Mouse (Mus musculus) embryonic facial prominence, embryonic 12.5 days (tissue): ENCODE results near the gene L1td1. TPM values are rescaled to one million over a fixed set of nuclear protein-coding genes. Genes with fewer than 3 reads are reported as not detected.

Experiments used
- ATAC-seq: fragments of 200-750 bp; cut with Nextera tagmentation; 2 replicates; pipeline ENCODE4 v1.8.0; 2017; ENCODE audit not compliant: insufficient number of reproducible peaks, insufficient read depth, low FRiP score, low TSS enrichment
- H3K27ac ChIP-seq: fragments of 300-500 bp; sonication (generic); 2 replicates; pipeline ENCODE4 v1.5.1; 2016; ENCODE audit warnings: mild to moderate bottlenecking
- H3K27me3 ChIP-seq: fragments of 300-500 bp; sonication (generic); 2 replicates; pipeline ENCODE4 v1.6.1; 2016; ENCODE audit warnings: mild to moderate bottlenecking, moderate library complexity
- H3K36me3 ChIP-seq: fragments of 300-500 bp; sonication (generic); 2 replicates; pipeline ENCODE4 v1.6.1; 2016; ENCODE audit warnings: mild to moderate bottlenecking
- H3K4me1 ChIP-seq: fragments of 300-500 bp; sonication (generic); 2 replicates; pipeline ENCODE4 v1.6.1; 2016
- H3K4me2 ChIP-seq: fragments of 300-500 bp; sonication (generic); replicated peaks from 2 replicates; pipeline ENCODE4 v1.6.1; 2016; ENCODE audit warnings: mild to moderate bottlenecking, moderate library complexity
- H3K4me3 ChIP-seq: fragments of 300-500 bp; sonication (generic); 2 replicates; pipeline ENCODE4 v1.5.1; 2016; ENCODE audit warnings: mild to moderate bottlenecking
- H3K9ac ChIP-seq: fragments of 300-500 bp; sonication (generic); 2 replicates; pipeline ENCODE4 v1.6.1; 2016; ENCODE audit warnings: mild to moderate bottlenecking, moderate library complexity
- H3K9me3 ChIP-seq: fragments of 300-500 bp; sonication (generic); 2 replicates; pipeline ENCODE4 v1.6.1; 2016; ENCODE audit warnings: mild to moderate bottlenecking, moderate library complexity
- WGBS: fragments of 180-500 bp; shearing (Covaris S2); methylation state at CpG from one replicate; pipeline ENCODE4 v1.1.7; 2016; 5-methylcytosine and 5-hydroxymethylcytosine counted together
- polyA plus RNA-seq: library from polyadenylated mRNA; unstranded; fragments of >200 nt; fragmentation: Nextera tagmentation; extraction: Ambion mirVana; gene quantifications from 2 replicates; pipeline ENCODE4 v1.2.1, GENCODE M21; 2016

Gene L1td1
- polyA plus RNA-seq, 1 experiment from 2014 or later: 0.46 TPM

DNA sequence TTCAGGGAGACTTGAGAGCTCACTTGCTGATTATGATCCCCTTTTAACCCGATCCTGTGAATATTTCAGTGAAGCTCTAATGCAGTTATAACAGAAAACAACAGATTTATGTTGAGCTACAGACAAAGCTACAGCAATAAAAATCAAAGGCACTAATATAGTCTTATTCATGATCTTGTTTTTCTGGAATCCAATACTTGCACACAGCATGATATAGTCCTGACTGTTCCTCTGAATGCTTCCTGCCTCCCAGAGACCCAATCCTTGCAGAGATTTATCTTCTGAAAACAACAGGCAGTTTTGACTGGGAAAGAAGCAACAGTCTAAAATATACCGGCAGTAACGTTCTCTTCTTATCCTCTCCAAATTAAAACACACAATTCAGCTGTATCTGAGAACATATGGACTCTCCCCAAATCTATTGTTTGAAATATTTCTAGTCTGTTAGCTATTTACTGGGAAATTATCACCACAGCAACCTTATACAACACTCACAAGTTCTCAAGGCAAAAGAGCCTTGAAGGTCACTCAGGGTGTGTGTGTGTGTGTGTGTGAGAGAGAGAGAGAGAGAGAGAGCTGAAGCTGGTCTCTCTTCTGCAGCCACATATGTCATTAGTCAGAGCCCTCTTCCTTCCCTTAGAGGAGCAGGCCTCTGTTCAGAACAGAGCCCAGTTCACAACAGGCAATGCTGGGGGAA is 16.8 kb downstream of the L1td1 start:
- ATAC-seq: no peak
- 44% methylated on average over 3 of the region's 3 CpGs for WGBS

DNA sequence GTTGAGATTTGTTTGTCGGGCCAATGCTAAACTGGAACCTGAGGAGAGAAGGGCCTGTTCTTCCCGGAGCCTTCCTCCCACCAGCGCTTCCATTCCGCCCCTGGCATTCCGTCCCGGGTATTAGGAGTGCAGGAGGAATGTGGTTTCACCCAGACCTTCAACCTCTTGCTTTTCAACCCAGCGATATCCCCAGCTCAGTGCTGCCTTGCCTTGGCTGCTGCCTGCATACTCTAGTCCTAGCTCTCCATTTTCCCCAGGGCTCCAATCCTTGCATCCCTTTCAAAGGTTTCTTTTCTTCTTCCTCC is 17.3 kb downstream of the L1td1 start:
- no peaks in the 10 kb centered on the region for H3K36me3 ChIP-seq
- H3K9me3 ChIP-seq: no peaks in the 10 kb centered on the region
- H3K4me1 ChIP-seq: peaks cover 8% of the 10 kb centered on the region
- no peak for ATAC-seq
- H3K4me2 ChIP-seq: no peak overlapping the region
- no peak overlapping the region for H3K4me3 ChIP-seq
- H3K27ac ChIP-seq: no peak overlapping the region
- no peak overlapping the region for H3K9ac ChIP-seq
- 13% methylated on average over 7 of the region's 7 CpGs for WGBS
- H3K27me3 ChIP-seq: no peaks in the 10 kb centered on the region

More for the DNA sequence above, 16.8 kb downstream of the L1td1 start:
- peaks cover 8% of the 10 kb centered on the region for H3K4me1 ChIP-seq
- no peak overlapping the region for H3K4me3 ChIP-seq
- H3K27ac ChIP-seq: 0 out of 2 replicates have a peak overlapping the region, but pooled peaks have one; percentile 63
- H3K9ac ChIP-seq: no peak overlapping the region
- H3K4me2 ChIP-seq: no peak overlapping the region
- no peaks in the 10 kb centered on the region for H3K27me3 ChIP-seq
- no peaks in the 10 kb centered on the region for H3K36me3 ChIP-seq
- no peaks in the 10 kb centered on the region for H3K9me3 ChIP-seq

DNA sequence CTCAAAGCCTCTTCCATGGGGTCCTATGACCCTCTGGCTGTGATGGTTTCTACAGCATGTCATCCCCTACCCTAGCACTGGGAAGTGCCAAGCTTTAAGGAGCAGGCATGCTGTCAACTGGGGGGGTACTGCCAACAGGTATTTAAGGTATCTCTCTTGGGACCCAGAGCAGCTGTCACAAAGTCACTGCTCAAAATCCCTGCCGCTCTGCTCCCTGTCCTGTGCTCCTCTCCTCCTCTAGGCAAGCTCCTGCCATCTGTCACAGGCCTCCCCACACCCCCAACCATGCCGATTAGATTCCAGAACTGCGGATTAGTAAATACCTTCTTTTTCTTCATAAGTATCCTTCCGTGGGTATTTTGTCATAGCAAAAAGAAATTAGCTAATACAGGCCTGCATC is 27.9 kb downstream of the L1td1 start:
- Histone ChIP-seq H3K9ac (no peak overlapping the region), H3K4me3 (no peak overlapping the region), H3K4me2 (no peak overlapping the region), H3K4me1 (peaks cover 13% of the 10 kb centered on the region; the same call in 1 of the 2 replicates), H3K9me3 (no peaks in the 10 kb centered on the region), H3K27me3 (no peaks in the 10 kb centered on the region), H3K27ac (no peak overlapping the region), H3K36me3 (peaks cover 20% of the 10 kb centered on the region; the same call in 1 of the 2 replicates)
- WGBS: 81% methylated on average over 4 of the region's 4 CpGs
- no peak for ATAC-seq

DNA sequence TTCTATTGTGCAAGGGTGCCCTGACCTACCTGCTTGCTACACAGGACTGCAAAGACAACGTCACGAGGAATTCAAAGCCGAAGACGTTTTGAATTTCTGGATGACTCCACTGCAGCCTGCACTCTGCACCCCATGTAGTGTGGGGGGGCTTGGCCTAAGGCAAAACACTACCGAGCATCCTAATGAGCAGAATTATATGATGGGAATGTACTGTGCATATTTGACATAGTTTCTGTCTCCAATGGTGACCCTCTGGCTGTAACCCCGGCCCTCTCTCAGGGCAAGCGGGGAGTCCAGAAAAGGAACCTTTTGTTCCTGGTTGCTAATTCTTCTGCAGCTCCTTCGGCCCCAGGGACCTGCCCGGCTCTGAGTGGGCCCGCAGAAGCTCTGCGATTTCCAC is 29.6 kb downstream of the L1td1 start:
- Histone ChIP-seq H3K9me3 (no peaks in the 10 kb centered on the region), H3K4me2 (no peak overlapping the region), H3K4me1 (peaks cover 13% of the 10 kb centered on the region; the same call in 1 of the 2 replicates), H3K9ac (no peak overlapping the region), H3K4me3 (no peak overlapping the region), H3K27ac (no peak overlapping the region), H3K36me3 (peaks cover 24% of the 10 kb centered on the region), H3K27me3 (no peaks in the 10 kb centered on the region)
- 30% methylated on average over 11 of the region's 11 CpGs for WGBS
- ATAC-seq: no peak

DNA sequence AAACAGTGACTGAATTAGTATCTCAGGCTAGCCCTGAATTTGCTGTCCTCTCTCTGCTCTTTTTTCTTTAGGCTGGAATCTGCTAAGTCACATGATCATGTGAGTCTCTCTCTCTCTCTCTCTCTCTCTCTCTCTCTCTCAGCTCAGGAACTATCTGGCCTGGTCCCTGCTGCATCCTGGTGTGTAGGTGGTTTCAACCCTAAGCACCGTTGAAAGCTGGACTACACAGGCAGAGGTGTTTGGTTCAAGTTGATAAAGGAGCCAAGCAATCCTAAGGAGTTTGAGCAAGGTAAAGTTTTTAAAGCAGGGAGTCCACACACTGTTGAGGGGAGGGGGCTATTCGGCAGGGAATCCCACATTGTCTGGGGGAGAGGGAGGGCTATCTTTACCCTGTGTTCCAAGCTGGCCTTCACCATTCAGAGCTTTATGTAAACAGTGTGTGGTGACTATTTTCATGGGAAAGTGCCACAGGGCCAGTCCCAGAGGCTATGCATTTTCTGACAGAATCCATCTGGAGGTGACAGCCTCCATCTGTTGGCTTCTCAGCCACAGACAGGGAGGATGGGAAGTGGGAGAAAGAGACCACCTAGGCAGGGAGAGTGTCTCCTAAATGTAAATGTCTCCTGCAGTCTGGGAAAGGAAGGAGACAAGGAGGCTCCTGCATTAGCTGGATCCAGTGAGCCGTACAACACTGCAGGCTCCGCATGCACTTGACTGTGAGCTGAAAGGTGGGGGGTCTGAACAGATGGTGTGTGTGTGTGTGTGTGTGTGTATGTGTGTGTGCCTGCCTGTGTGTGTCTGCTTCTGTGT is 31.7 kb downstream of the L1td1 start:
- Histone ChIP-seq H3K27ac (peak overlapping the region; percentile 50; the same call in 1 of the 2 replicates), H3K4me3 (no peak overlapping the region), H3K4me1 (peaks cover 13% of the 10 kb centered on the region; the same call in 1 of the 2 replicates), H3K4me2 (no peak overlapping the region), H3K36me3 (peaks cover 30% of the 10 kb centered on the region), H3K9ac (no peak overlapping the region), H3K27me3 (no peaks in the 10 kb centered on the region), H3K9me3 (no peaks in the 10 kb centered on the region)
- 62% methylated on average over 4 of the region's 4 CpGs for WGBS
- ATAC-seq: peak; percentile 71; the same call in 1 of the 2 replicates

DNA sequence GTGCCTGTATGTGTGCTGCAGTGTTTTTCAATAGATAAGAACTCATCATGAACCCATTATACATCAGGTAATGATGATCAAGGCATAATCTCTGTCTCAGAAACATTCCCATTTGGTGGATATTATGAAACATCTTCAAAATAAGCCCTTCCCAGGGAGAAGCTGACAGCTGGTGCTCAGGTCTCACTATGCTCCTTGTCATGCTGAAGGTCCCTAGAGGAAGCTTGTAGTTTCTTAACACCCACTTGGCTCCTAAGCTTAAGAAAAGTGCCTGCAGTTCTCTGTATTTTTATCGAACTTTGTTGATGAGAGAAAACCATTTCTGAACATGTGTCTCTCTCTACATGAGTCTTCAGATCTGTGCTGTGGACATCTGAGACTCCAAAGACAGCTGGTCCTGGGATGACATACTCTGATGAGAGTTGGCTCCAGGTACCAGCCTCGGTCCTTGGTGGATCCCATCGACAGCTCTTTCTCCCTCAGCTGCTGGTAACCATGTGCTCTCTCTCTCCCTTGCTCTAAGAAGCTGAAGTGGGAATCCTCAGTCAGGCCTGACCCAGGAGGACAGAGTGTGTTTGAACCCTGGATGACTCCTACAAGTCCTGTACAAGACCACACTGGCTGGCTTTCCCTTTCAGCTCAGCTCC is 32.5 kb downstream of the L1td1 start:
- H3K9me3 ChIP-seq: no peaks in the 10 kb centered on the region
- no peak overlapping the region for H3K9ac ChIP-seq
- peak overlapping the region; percentile 50; the same call in 1 of the 2 replicates for H3K27ac ChIP-seq
- no peak for ATAC-seq
- H3K36me3 ChIP-seq: peaks cover 31% of the 10 kb centered on the region
- no peak overlapping the region for H3K4me2 ChIP-seq
- WGBS: 73% methylated on average over 3 of the region's 3 CpGs
- H3K4me1 ChIP-seq: peaks cover 13% of the 10 kb centered on the region; the same call in 1 of the 2 replicates
- H3K27me3 ChIP-seq: no peaks in the 10 kb centered on the region
- no peak overlapping the region for H3K4me3 ChIP-seq

DNA sequence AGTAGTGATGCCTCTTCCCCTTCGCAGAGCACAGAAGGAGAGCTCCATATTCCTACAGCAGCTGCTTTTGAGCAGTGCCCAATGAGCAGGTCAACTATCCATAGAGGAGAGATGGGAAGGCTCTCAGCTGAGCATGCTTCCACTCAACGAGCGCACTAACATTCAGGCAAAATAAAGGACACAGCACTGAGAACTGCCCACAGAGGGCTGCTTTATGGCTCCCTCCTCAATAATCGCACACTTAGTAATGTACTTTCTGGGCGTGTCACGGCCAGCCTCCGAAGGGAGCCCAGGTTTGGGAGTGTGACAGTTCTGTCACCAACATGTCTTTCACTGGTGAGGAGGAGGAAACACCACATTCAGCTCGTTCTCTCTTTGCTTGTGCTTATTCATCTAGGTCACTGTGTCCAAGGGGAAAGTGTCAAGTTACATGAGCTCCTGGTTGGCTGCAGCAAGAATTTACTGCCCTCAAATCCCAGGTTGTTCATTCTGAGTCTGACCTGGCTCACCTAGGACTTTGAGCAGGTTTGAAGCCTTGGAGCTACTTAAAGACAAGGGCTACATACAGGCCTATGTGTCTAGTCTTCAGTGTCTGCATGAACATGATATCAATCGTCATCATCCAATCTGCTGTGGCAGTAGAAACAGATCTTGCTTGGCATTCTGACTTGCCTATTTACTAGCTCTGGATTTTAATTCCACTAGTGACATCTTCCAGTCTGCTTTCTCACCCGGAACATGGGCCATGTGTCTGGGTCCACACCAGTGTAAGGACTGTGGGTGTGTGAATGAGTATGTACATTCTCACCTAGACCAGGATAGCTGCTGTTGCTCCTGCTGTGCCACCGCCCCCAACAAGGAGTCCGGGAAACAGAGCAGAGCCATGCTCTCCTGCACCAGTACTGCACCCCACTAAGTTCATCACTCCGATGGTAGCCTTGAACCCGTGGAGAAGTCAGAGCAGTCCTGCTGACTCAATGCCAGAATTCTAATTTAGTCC is 40.9 kb downstream of the L1td1 start:
- H3K36me3 ChIP-seq: peaks cover 25% of the 10 kb centered on the region
- H3K27ac ChIP-seq: no peak overlapping the region
- no peak for ATAC-seq
- no peaks in the 10 kb centered on the region for H3K27me3 ChIP-seq
- H3K4me1 ChIP-seq: no peaks in the 10 kb centered on the region
- no peaks in the 10 kb centered on the region for H3K9me3 ChIP-seq
- H3K4me3 ChIP-seq: no peak overlapping the region
- WGBS: 78% methylated on average over 14 of the region's 14 CpGs
- no peak overlapping the region for H3K4me2 ChIP-seq
- no peak overlapping the region for H3K9ac ChIP-seq

DNA sequence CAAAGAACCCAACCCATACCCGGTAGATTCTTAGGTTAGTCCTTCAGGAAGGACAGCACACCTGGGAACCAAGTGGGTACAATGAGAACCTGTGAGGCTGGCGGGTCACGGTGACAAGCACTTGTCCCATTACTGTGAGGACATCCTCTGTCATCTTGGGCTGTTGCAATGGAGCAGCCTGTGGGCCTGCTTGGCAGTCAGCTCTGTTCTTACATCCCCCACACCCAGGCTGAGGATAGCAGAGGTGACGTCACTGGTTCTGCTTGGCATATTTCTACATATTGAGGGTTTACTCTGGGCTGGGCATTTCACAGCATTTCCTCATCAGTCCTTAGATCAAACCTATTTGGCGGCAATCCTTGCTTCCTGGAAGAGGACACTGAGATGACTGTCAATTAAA is 47.3 kb downstream of the L1td1 start:
- no peak overlapping the region for H3K4me3 ChIP-seq
- peaks cover 15% of the 10 kb centered on the region for H3K36me3 ChIP-seq
- ATAC-seq: no peak
- 92% methylated on average over 5 of the region's 5 CpGs for WGBS
- H3K4me2 ChIP-seq: no peak overlapping the region
- no peak overlapping the region for H3K27ac ChIP-seq
- H3K9me3 ChIP-seq: no peaks in the 10 kb centered on the region
- peaks cover 27% of the 10 kb centered on the region for H3K4me1 ChIP-seq
- H3K27me3 ChIP-seq: no peaks in the 10 kb centered on the region
- H3K9ac ChIP-seq: no peak overlapping the region

DNA sequence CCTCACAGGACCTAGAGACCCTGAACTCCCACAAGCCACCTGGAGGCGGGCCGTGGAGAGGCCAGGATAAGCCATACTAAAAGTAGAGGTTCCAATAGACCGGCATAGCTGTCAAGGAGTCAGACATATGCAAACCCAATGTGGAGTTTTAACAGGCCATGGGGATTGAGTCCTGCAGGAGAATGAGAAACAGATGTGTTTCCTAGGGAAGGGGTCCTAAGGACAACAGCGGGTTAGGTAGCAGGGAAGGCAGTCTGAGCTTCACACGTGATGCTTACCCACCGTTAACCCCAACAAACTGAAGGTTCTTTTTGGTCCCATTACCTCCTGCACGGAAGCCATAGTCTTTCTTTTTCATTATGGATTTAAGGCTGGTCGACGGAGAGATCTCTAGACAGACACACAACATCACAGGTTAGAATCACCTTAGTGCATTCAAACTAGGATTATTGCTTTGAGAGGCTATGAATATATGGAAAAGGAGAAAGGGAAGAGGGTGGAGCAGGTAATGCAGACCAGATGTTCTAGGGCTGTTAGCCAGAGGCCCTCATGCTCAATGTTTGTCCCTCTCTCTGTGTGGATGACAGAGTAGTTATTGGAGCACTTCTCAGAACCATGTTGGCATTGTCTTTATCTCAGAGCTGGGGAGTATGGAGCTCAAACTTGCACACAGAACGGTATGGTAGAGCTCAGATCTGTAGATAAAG is 50.3 kb downstream of the L1td1 start:
- H3K9ac ChIP-seq: no peak overlapping the region
- no peak overlapping the region for H3K4me3 ChIP-seq
- WGBS: 29% methylated on average over 10 of the region's 10 CpGs
- H3K4me2 ChIP-seq: no peak overlapping the region
- peaks cover 14% of the 10 kb centered on the region; the same call in 1 of the 2 replicates for H3K36me3 ChIP-seq
- no peaks in the 10 kb centered on the region for H3K9me3 ChIP-seq
- no peaks in the 10 kb centered on the region for H3K27me3 ChIP-seq
- H3K4me1 ChIP-seq: peaks cover 44% of the 10 kb centered on the region
- peak overlapping the region; percentile 76 for H3K27ac ChIP-seq
- peak; percentile 70; the same call in 1 of the 2 replicates for ATAC-seq

DNA sequence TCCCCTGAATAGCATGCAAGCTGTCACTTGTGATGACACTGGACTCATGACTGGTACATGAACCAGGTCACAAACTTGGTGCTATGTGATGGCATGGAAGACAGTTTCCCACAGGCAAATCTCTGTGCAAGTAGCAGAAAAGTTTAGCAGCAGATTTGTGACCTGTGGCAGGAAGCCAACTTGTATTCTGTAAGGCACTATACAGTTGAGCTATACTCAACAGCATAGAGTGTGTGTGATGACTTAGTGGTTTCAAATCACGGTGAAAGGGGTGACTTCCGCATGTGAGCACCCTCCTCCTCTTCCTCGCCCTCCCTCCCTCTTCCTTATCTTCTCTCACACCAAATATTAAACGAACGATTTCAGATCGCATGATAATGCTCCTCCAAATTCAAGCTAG is 50.9 kb downstream of the L1td1 start:
- no peaks in the 10 kb centered on the region for H3K27me3 ChIP-seq
- no peak for ATAC-seq
- no peaks in the 10 kb centered on the region for H3K9me3 ChIP-seq
- H3K4me2 ChIP-seq: no peak overlapping the region
- H3K9ac ChIP-seq: no peak overlapping the region
- H3K4me1 ChIP-seq: peaks cover 44% of the 10 kb centered on the region
- 69% methylated on average over 6 of the region's 6 CpGs for WGBS
- peaks cover 14% of the 10 kb centered on the region; the same call in 1 of the 2 replicates for H3K36me3 ChIP-seq
- no peak overlapping the region for H3K4me3 ChIP-seq
- H3K27ac ChIP-seq: peak overlapping the region; percentile 76
